In genomic region chr16:32672861-32673560, GRCm38 (mm10) we compare ENCODE assay signal across 9 mouse cellular contexts. TPM values are rescaled to one million over a fixed set of nuclear protein-coding genes. Genes with fewer than 3 reads are reported as not detected.
DNase-seq lines count a peak whose midpoint lies in the region.
"Had no signal": no experiment of that assay in that cellular context is flagged by ENCODE, and none has a peak within 500 bp of the region (broad histone marks: within the 10 kb centered on the region; RNA-seq: fewer than 3 reads in every experiment).

No protein-coding gene starts in this region.

- peak; percentile 98 for DNase-seq in heart, adult 11 months
- no peak for DNase-seq in heart, postnatal 10 days
- DNase-seq in urinary bladder, postnatal 14 days (ENCODE audit: low spot score), result peak; percentile 79
- no peak for DNase-seq in urinary bladder, postnatal 25 days (ENCODE audit: low spot score)
- DNase-seq in kidney, postnatal 36 days, result peak; percentile 83
- DNase-seq in left cerebral cortex, postnatal 25 days (ENCODE audit: low spot score in 2 of 2), result no peak
- no peak for DNase-seq in embryo, embryonic 9.5 days (ENCODE audit: extremely low spot score)
- no peak for DNase-seq in left cerebral cortex, adult 9 months (ENCODE audit: low spot score in 2 of 2)
- DNase-seq: cerebellum, adult 11-12 months had no signal

- intact Hi-C loops in heart, postnatal 10 days (cut with DNase I), result no loop called here
- intact Hi-C loops in left cerebral cortex, postnatal 25 days (cut with DNase I), result no loop called here

RNA-seq across cellular contexts. Expression of gene Tnk2, which starts 29.3 kb away (rescaled TPM):
- 10 to 100 TPM; 39.0 to 41.3 TPM for total RNA-seq in heart, postnatal 10 days (2021)
- total RNA-seq in left cerebral cortex, postnatal 25 days (2021), result 100 to 1,000 TPM; 179 to 184 TPM

Comparison
In these comparisons a context has a peak if more than half of its experiments do, and no peak if none do; other contexts are left out.
1. DNase-seq: peak in heart, adult 11 months (single experiment), urinary bladder, postnatal 14 days (single experiment) and kidney, postnatal 36 days (2 of 2); none in heart, postnatal 10 days (0 of 2), urinary bladder, postnatal 25 days (single experiment), left cerebral cortex, postnatal 25 days (0 of 2), embryo, embryonic 9.5 days (single experiment) and left cerebral cortex, adult 9 months (0 of 2).
2. RNA of gene Tnk2, which starts 29.3 kb away (total RNA-seq): 179 to 184 TPM in left cerebral cortex, postnatal 25 days; 39.0 to 41.3 TPM in heart, postnatal 10 days; every median in the first group is over 4 times any median in the second.